Mouse (Mus musculus): ENCODE data around the gene Ets1. TPM values are rescaled to one million over a fixed set of nuclear protein-coding genes. Genes with fewer than 3 reads are reported as not detected.

Ets1 gene
- polyA plus RNA-seq, 1 experiment from 2014 or later = 48.1 TPM

DNA sequence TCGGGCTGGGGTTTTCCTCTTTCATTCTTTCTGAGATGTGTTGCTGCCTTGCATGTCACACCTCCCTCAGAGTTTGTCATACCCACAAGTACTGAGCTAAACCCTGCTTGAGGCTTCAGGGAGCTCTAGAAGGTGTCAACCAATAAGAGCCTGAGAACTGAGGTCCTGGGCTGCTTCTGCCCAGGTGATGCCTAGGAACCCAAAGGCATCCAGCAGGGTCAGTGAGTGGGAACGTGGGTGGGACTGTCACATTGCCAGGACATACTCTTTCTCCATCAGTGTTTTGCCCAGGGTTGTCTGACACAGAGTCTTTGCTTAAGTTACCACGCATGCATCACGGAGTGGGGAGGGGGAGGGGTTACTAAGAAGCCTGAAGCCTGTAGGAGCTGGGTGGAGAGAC, 41.7 kb upstream of the Ets1 start:
- TF ChIP-seq CTCF (IDR thresholded peaks at IDR 0.05; ENCODE audit: low read depth) = no peak
- Histone ChIP-seq H3K27ac (no peak overlapping the region), H3K9ac (ENCODE audit: low read depth, low read length) (no peak overlapping the region), H3K27me3 (ENCODE audit: insufficient read depth, low read length) (no peaks in the 10 kb centered on the region), H3K4me2 (ENCODE audit: low read length) (no peak overlapping the region), H3K4me1 (replicated peaks; ENCODE audit: insufficient read depth, low read length) (peaks cover 10% of the 10 kb centered on the region; the same call in 1 of the 2 replicates), H3K9me3 (replicated peaks; ENCODE audit: low read length) (no peaks in the 10 kb centered on the region), H3K4me3 (replicated peaks; ENCODE audit: low read depth, low read length) (no peak overlapping the region), H3K36me3 (ENCODE audit: insufficient read depth, low read length) (no peaks in the 10 kb centered on the region)
- DNase-seq (ENCODE audit: low spot score) (no peak), ATAC-seq (replicated peaks; ENCODE audit: low FRiP score, low read depth) (no peak)
- 43% methylated on average over 4 of the region's 4 CpGs for WGBS

DNA sequence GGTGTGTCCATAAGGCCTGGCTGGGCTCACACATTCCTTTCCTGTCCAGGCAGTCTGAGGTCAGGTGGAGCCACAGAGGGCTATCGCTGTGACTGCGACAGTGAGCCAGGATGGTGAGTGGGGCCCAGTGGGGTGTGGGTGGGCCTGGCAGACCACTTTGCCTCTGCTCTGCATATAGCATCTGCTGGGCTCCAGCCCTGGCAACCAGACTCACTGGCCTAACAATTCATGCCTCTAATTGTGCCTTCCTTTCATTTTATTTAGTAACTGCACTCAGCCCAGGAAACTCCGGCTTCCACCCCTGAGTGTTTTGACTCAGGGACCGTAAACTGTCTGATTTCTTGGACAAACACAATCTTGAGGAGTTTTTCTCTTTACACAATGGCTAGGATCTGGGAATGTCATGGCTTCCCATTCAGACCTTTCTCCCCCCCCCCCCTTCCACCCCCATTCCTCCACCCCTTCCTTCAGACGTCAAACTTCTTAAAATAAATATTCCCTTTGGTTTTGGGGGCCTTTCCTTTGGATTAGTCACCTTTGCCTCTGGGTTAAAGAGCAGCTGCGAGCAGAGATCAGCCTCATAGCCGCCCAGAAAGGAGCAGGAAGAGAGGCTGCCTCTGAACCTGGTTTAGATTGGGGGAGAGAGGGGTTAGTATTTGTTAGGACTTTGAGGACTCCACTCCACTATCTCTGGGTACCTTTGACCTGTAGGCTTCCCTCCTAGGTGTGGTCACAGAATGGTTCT, 40.8 kb upstream of the Ets1 start:
- ATAC-seq (replicated peaks; ENCODE audit: low FRiP score, low read depth) (no peak), DNase-seq (ENCODE audit: low spot score) (no peak)
- no peak for TF ChIP-seq CTCF (IDR thresholded peaks at IDR 0.05; ENCODE audit: low read depth)
- H3K4me2 ChIP-seq (ENCODE audit: low read length) = no peak overlapping the region
- H3K9ac ChIP-seq (ENCODE audit: low read depth, low read length) = no peak overlapping the region
- H3K27ac ChIP-seq = peak overlapping the region; percentile 65; the same call in 1 of the 2 replicates
- no peak overlapping the region for H3K4me3 ChIP-seq (replicated peaks; ENCODE audit: low read depth, low read length)
- no peaks in the 10 kb centered on the region for H3K9me3 ChIP-seq (replicated peaks; ENCODE audit: low read length)
- peaks cover 10% of the 10 kb centered on the region; the same call in 1 of the 2 replicates for H3K4me1 ChIP-seq (replicated peaks; ENCODE audit: insufficient read depth, low read length)
- H3K27me3 ChIP-seq (ENCODE audit: insufficient read depth, low read length) = no peaks in the 10 kb centered on the region
- no peaks in the 10 kb centered on the region for H3K36me3 ChIP-seq (ENCODE audit: insufficient read depth, low read length)
- 48% methylated on average over 7 of the region's 7 CpGs for WGBS

DNA sequence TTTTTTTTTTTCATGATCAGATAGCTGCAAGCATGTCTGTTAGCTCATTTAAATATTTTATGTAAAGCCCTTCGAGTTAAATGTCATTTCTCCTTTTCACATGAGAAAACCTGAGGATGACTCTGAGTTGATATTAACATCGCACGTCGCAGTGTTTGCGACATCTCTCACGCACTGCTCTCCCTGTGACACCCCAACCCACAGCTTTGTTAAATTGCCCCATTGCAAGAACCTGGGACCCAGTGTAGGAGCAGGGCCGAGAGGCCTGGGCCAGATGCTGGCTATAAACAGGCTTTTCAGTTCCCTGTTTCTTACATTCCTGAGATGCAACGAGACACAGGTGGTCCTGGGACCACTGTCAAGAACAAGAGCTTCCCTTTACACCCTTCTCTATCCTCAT, 39.7 kb upstream of the Ets1 start:
- no peak overlapping the region for H3K27ac ChIP-seq
- no peak overlapping the region for H3K4me2 ChIP-seq (ENCODE audit: low read length)
- no peak for TF ChIP-seq CTCF (IDR thresholded peaks at IDR 0.05; ENCODE audit: low read depth)
- 84% methylated on average over 8 of the region's 8 CpGs for WGBS
- peaks cover 10% of the 10 kb centered on the region; the same call in 1 of the 2 replicates for H3K4me1 ChIP-seq (replicated peaks; ENCODE audit: insufficient read depth, low read length)
- H3K4me3 ChIP-seq (replicated peaks; ENCODE audit: low read depth, low read length) = no peak overlapping the region
- no peak overlapping the region for H3K9ac ChIP-seq (ENCODE audit: low read depth, low read length)
- ATAC-seq (replicated peaks; ENCODE audit: low FRiP score, low read depth) (no peak), DNase-seq (ENCODE audit: low spot score) (no peak)
- H3K27me3 ChIP-seq (ENCODE audit: insufficient read depth, low read length) = no peaks in the 10 kb centered on the region
- no peaks in the 10 kb centered on the region for H3K36me3 ChIP-seq (ENCODE audit: insufficient read depth, low read length)
- no peaks in the 10 kb centered on the region for H3K9me3 ChIP-seq (replicated peaks; ENCODE audit: low read length)

DNA sequence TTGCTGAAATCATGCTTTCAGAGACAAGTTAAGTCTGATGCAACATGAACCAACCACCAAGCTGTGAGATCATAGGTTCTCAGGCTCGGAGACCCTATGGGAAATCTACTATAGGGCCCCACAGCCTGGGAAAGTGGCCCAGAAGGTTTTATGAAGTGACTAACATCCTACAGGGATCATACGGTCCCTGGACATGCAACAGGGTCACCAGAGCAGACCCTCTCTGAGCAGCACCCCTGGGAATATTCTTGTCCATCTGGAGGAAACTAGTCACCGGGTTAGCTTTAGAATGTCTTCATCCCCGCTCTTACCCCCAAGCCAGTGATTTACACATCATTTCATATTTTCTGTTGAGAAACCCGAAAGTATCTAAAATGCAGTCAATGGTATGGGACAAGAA, 34.1 kb upstream of the Ets1 start:
- no peak for TF ChIP-seq CTCF (IDR thresholded peaks at IDR 0.05; ENCODE audit: low read depth)
- H3K9ac ChIP-seq (ENCODE audit: low read depth, low read length) = no peak overlapping the region
- 80% methylated on average over 5 of the region's 5 CpGs for WGBS
- no peaks in the 10 kb centered on the region for H3K9me3 ChIP-seq (replicated peaks; ENCODE audit: low read length)
- no peaks in the 10 kb centered on the region for H3K36me3 ChIP-seq (ENCODE audit: insufficient read depth, low read length)
- no peak for ATAC-seq (replicated peaks; ENCODE audit: low FRiP score, low read depth)
- no peaks in the 10 kb centered on the region for H3K4me1 ChIP-seq (replicated peaks; ENCODE audit: insufficient read depth, low read length)
- H3K27me3 ChIP-seq (ENCODE audit: insufficient read depth, low read length) = no peaks in the 10 kb centered on the region
- no peak for DNase-seq (ENCODE audit: low spot score)
- no peak overlapping the region for H3K4me2 ChIP-seq (ENCODE audit: low read length)
- H3K27ac ChIP-seq = no peak overlapping the region
- H3K4me3 ChIP-seq (replicated peaks; ENCODE audit: low read depth, low read length) = no peak overlapping the region

DNA sequence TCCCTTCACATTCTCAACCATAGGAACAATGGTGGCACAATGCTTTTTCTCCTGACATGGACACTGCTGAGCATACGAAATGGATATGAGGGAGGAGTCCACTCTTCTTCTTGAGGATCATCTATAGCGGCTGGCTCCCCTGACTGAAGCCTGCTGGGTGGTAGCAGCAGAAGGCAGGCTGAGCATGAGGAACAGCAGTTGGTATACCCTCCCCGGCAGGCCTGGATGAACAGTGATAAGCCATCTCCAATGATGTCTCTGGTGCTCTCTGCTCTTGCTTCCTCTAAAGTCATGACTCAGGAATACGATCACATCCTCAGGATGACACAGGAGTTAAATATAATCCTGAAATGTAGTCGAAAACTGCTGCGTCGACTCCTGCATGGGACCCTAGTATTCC, 32.9 kb upstream of the Ets1 start:
- no peak overlapping the region for H3K27ac ChIP-seq
- TF ChIP-seq CTCF (IDR thresholded peaks at IDR 0.05; ENCODE audit: low read depth) = no peak
- H3K36me3 ChIP-seq (ENCODE audit: insufficient read depth, low read length) = no peaks in the 10 kb centered on the region
- H3K4me1 ChIP-seq (replicated peaks; ENCODE audit: insufficient read depth, low read length) = no peaks in the 10 kb centered on the region; the same call in 1 of the 2 replicates
- H3K4me2 ChIP-seq (ENCODE audit: low read length) = no peak overlapping the region
- H3K9me3 ChIP-seq (replicated peaks; ENCODE audit: low read length) = no peaks in the 10 kb centered on the region
- ATAC-seq (replicated peaks; ENCODE audit: low FRiP score, low read depth) (no peak), DNase-seq (ENCODE audit: low spot score) (no peak)
- H3K9ac ChIP-seq (ENCODE audit: low read depth, low read length) = no peak overlapping the region
- WGBS = 81% methylated on average over 7 of the region's 7 CpGs
- no peak overlapping the region for H3K4me3 ChIP-seq (replicated peaks; ENCODE audit: low read depth, low read length)
- H3K27me3 ChIP-seq (ENCODE audit: insufficient read depth, low read length) = no peaks in the 10 kb centered on the region

DNA sequence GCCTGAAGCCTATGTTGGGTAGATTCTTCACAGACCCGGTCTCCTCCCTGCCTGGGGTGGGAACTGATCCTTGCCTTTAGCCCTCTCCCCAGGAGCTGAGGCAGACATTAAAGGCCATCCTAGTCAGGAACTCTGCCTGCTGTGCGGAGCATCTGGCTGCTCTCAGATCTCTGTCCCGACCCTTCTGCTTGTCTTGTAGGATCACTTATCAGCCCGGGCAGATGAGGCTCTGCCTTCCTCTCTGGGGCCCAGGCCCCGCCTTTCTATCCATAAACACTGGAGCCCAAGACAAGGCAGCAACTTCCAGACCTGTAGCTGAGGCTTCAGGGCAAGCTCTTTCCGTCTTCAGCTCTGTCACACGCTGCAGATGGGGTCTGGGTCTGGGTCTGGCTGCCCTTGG, 28.8 kb upstream of the Ets1 start:
- ATAC-seq (replicated peaks; ENCODE audit: low FRiP score, low read depth) (no peak), DNase-seq (ENCODE audit: low spot score) (peak; percentile 21)
- no peak overlapping the region for H3K4me2 ChIP-seq (ENCODE audit: low read length)
- H3K36me3 ChIP-seq (ENCODE audit: insufficient read depth, low read length) = no peaks in the 10 kb centered on the region
- H3K9ac ChIP-seq (ENCODE audit: low read depth, low read length) = no peak overlapping the region
- WGBS = 39% methylated on average over 7 of the region's 7 CpGs
- H3K4me3 ChIP-seq (replicated peaks; ENCODE audit: low read depth, low read length) = no peak overlapping the region
- no peak for TF ChIP-seq CTCF (IDR thresholded peaks at IDR 0.05; ENCODE audit: low read depth)
- no peaks in the 10 kb centered on the region for H3K9me3 ChIP-seq (replicated peaks; ENCODE audit: low read length)
- peaks cover 3% of the 10 kb centered on the region; the same call in 1 of the 2 replicates for H3K4me1 ChIP-seq (replicated peaks; ENCODE audit: insufficient read depth, low read length)
- no peak overlapping the region for H3K27ac ChIP-seq
- H3K27me3 ChIP-seq (ENCODE audit: insufficient read depth, low read length) = no peaks in the 10 kb centered on the region
